ENCODE assay signal across 11 mouse cellular contexts in the genomic region with DNA sequence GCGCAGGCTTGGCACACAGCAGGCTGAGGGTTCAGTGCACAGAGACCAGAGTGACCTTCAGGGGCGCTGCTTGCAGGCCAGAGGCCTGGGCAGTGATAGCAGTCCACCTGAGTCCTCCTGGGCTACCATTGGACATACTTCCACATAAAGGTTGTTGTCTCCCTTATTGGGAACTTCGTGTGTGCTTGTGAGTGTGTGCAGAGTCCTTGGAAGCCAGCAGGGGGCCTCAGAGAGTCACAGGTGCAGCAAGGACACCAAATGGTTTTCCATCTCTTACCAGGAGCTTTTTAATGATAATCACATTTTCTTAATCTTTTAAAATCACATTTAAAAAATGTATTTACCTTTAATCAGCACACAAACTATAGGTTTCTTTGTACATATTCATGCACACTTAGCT. TPM values are rescaled to one million over a fixed set of nuclear protein-coding genes. Genes with fewer than 3 reads are reported as not detected.
DNase-seq lines count a peak whose midpoint lies in the region; ATAC-seq and TF ChIP-seq lines count a peak whose summit lies in the region.
"Had no signal": no experiment of that assay in that cellular context is flagged by ENCODE, and none has a peak within 500 bp of the region (broad histone marks: within the 10 kb centered on the region; RNA-seq: fewer than 3 reads in every experiment).

No protein-coding gene starts in this region.

- no peaks in the 10 kb centered on the region for H3K27me3 ChIP-seq in hindbrain, postnatal 0 days (ENCODE audit: insufficient read depth, low read length)
- H3K27me3 ChIP-seq in hindbrain, embryonic 11.5 days (ENCODE audit: control insufficient read depth, insufficient read depth, low read length): no peaks in the 10 kb centered on the region
- no peaks in the 10 kb centered on the region for H3K27me3 ChIP-seq in testis, adult 2 months (ENCODE audit: control insufficient read depth, insufficient read depth, low read length)
- H3K27me3 ChIP-seq: embryonic facial prominence, embryonic 15.5 days had no signal

- WGBS in hindbrain, postnatal 0 days: 80% methylated on average over 3 of the region's 3 CpGs
- WGBS in hindbrain, embryonic 11.5 days: 79% methylated on average over 3 of the region's 3 CpGs

- H3K4me3 ChIP-seq in hindbrain, postnatal 0 days (ENCODE audit: low read length): no peak overlapping the region
- no peak overlapping the region for H3K4me3 ChIP-seq in hindbrain, embryonic 11.5 days (ENCODE audit: low read depth, low read length)
- no peak overlapping the region for H3K4me3 ChIP-seq in testis, adult 2 months (ENCODE audit: control insufficient read depth, low read depth, low read length)
- H3K4me3 ChIP-seq: embryonic facial prominence, embryonic 15.5 days had no signal

- peaks cover 9% of the 10 kb centered on the region for H3K4me1 ChIP-seq in hindbrain, postnatal 0 days (ENCODE audit: insufficient read depth, low read length)
- H3K4me1 ChIP-seq in hindbrain, embryonic 11.5 days (replicated peaks; ENCODE audit: control insufficient read depth, insufficient read depth, low read length): no peaks in the 10 kb centered on the region; the same call in 1 of the 2 replicates
- H3K4me1 ChIP-seq in testis, adult 2 months (ENCODE audit: control insufficient read depth, insufficient read depth, low read length): peaks cover 6% of the 10 kb centered on the region

- H3K9me3 ChIP-seq in hindbrain, postnatal 0 days (ENCODE audit: low read length): no peaks in the 10 kb centered on the region
- no peaks in the 10 kb centered on the region for H3K9me3 ChIP-seq in hindbrain, embryonic 11.5 days (ENCODE audit: control insufficient read depth, low read length)
- H3K9me3 ChIP-seq: embryonic facial prominence, embryonic 15.5 days had no signal

- no peaks in the 10 kb centered on the region for H3K36me3 ChIP-seq in hindbrain, postnatal 0 days (ENCODE audit: insufficient read depth, low read length)
- no peaks in the 10 kb centered on the region for H3K36me3 ChIP-seq in hindbrain, embryonic 11.5 days (ENCODE audit: control insufficient read depth, insufficient read depth, low read length)
- no peaks in the 10 kb centered on the region for H3K36me3 ChIP-seq in testis, adult 2 months (ENCODE audit: control insufficient read depth, insufficient read depth, low read length)
- H3K36me3 ChIP-seq: embryonic facial prominence, embryonic 15.5 days had no signal

- peak; percentile 50 for TF ChIP-seq CTCF in hindbrain, postnatal 0 days (IDR thresholded peaks at IDR 0.05; ENCODE audit: low read depth)
- TF ChIP-seq CTCF in testis, adult 2 months (IDR thresholded peaks at IDR 0.05; ENCODE audit: control insufficient read depth, insufficient read depth, insufficient replicate concordance, low read depth, low read length): peak; percentile 63; the same call in 1 of the 2 replicates

- ATAC-seq in hindbrain, postnatal 0 days: no peak
- no peak for ATAC-seq in hindbrain, embryonic 11.5 days (ENCODE audit: low FRiP score)

- DNase-seq in hindbrain, postnatal 0 days (ENCODE audit: low spot score): no peak
- DNase-seq in hindbrain, embryonic 11.5 days (ENCODE audit: low spot score): no peak
- DNase-seq in testis, postnatal 10 days (ENCODE audit: low spot score): no peak
- peak; percentile 15 for DNase-seq in c-Kit-negative CD71-positive TER-119-positive erythroid progenitor cells, embryonic 14.5 days (ENCODE audit: low read depth, low spot score)
- peak; percentile 72 for DNase-seq in thymus, postnatal 4 days
- DNase-seq in Muller cell, postnatal 12 days (ENCODE audit: inconsistent ontology term): no peak
- DNase-seq in T-cell, adult 2 months (ENCODE audit: low spot score): no peak
- DNase-seq: cerebellum, adult 8-10 months; heart, postnatal 36 days had no signal

- H3K27ac ChIP-seq in hindbrain, postnatal 0 days: no peak overlapping the region
- H3K27ac ChIP-seq in hindbrain, embryonic 11.5 days (ENCODE audit: low read depth, low read length): no peak overlapping the region
- H3K27ac ChIP-seq in testis, adult 2 months (ENCODE audit: control insufficient read depth, insufficient read depth, low read depth, low read length): no peak overlapping the region
- H3K27ac ChIP-seq: embryonic facial prominence, embryonic 15.5 days had no signal

- TF ChIP-seq POLR2A in testis, adult 2 months (IDR thresholded peaks at IDR 0.05; ENCODE audit: control insufficient read depth, low read depth, low read length): no peak

- no peak overlapping the region for H3K4me2 ChIP-seq in hindbrain, postnatal 0 days (ENCODE audit: low read depth, low read length)
- H3K4me2 ChIP-seq in hindbrain, embryonic 11.5 days (replicated peaks; ENCODE audit: low read depth, low read length): no peak overlapping the region
- H3K4me2 ChIP-seq: embryonic facial prominence, embryonic 15.5 days had no signal

- no peak overlapping the region for H3K9ac ChIP-seq in hindbrain, postnatal 0 days (replicated peaks; ENCODE audit: low read length)
- H3K9ac ChIP-seq in hindbrain, embryonic 11.5 days (ENCODE audit: low read depth, low read length): no peak overlapping the region
- H3K9ac ChIP-seq: embryonic facial prominence, embryonic 15.5 days had no signal

RNA-seq across cellular contexts. Expression of gene Fance, which starts 38.6 kb away (rescaled TPM):
- 38.7 and 46.5 TPM in 2 replicates for total RNA-seq in hindbrain, postnatal 0 days (2014; rRNA removed)
- polyA plus RNA-seq in hindbrain, postnatal 0 days (2015; fragmentation: Nextera tagmentation; extraction: Ambion mirVana): 23.6 and 27.2 TPM in 2 replicates
- polyA plus RNA-seq in hindbrain, embryonic 11.5 days (2014; fragmentation: Nextera tagmentation; extraction: Ambion mirVana): 18.7 and 22.5 TPM in 2 replicates
- 4.3 and 4.4 TPM in 2 replicates for polyA plus RNA-seq in testis, adult 2 months (2012; rRNA removed)

RNA-seq across cellular contexts. Expression of gene Ppard, which starts 42.2 kb away (rescaled TPM):
- total RNA-seq in hindbrain, postnatal 0 days (2014; rRNA removed): 16.4 and 16.6 TPM in 2 replicates
- 1.4 and 1.7 TPM in 2 replicates for polyA plus RNA-seq in hindbrain, postnatal 0 days (2015; fragmentation: Nextera tagmentation; extraction: Ambion mirVana)
- 1.7 and 3.5 TPM in 2 replicates for polyA plus RNA-seq in hindbrain, embryonic 11.5 days (2014; fragmentation: Nextera tagmentation; extraction: Ambion mirVana)
- 3.1 and 4.1 TPM in 2 replicates for polyA plus RNA-seq in testis, adult 2 months (2012; rRNA removed)

RNA-seq across cellular contexts. Expression of gene Rpl10a, which starts 53.5 kb away (rescaled TPM):
- 699 and 1,071 TPM in 2 replicates for total RNA-seq in hindbrain, postnatal 0 days (2014; rRNA removed)
- 337 and 355 TPM in 2 replicates for polyA plus RNA-seq in hindbrain, postnatal 0 days (2015; fragmentation: Nextera tagmentation; extraction: Ambion mirVana)
- polyA plus RNA-seq in hindbrain, embryonic 11.5 days (2014; fragmentation: Nextera tagmentation; extraction: Ambion mirVana): 445 and 475 TPM in 2 replicates
- 444 and 603 TPM in 2 replicates for polyA plus RNA-seq in testis, adult 2 months (2012; rRNA removed)

Comparison
In these comparisons a context has a peak if more than half of its experiments do, and no peak if none do; other contexts are left out.
1. DNase-seq: peak in c-Kit-negative CD71-positive TER-119-positive erythroid progenitor cells, embryonic 14.5 days (single experiment) and thymus, postnatal 4 days (single experiment); none in hindbrain, postnatal 0 days (single experiment), hindbrain, embryonic 11.5 days (single experiment), testis, postnatal 10 days (single experiment), Muller cell, postnatal 12 days (single experiment) and T-cell, adult 2 months (single experiment).